9 mouse cellular contexts compared by ENCODE assay signal in genomic region chr6:135445070-135445469, GRCm38 (mm10).
A peak's percentile ranks its signal among the peaks of the same experiment; 100 is the strongest.
DNase-seq lines count a peak whose midpoint lies in the region; ATAC-seq and TF ChIP-seq lines count a peak whose summit lies in the region.
"Had no signal": no experiment of that assay in that cellular context is flagged by ENCODE, and none has a peak within 500 bp of the region (broad histone marks: within the 10 kb centered on the region; RNA-seq: fewer than 3 reads in every experiment).

No protein-coding gene starts in this region.

- TF ChIP-seq CTCF in heart, postnatal 0 days (IDR thresholded peaks at IDR 0.05; ENCODE audit: low read depth): no peak

- H3K4me1 ChIP-seq in heart, postnatal 0 days (ENCODE audit: control insufficient read depth, insufficient read depth): no peaks in the 10 kb centered on the region
- peaks cover 12% of the 10 kb centered on the region for H3K4me1 ChIP-seq in embryonic facial prominence, embryonic 12.5 days
- peaks cover 15% of the 10 kb centered on the region for H3K4me1 ChIP-seq in hindbrain, embryonic 12.5 days
- peaks cover 17% of the 10 kb centered on the region for H3K4me1 ChIP-seq in midbrain, embryonic 12.5 days

- DNase-seq in heart, postnatal 0 days (ENCODE audit: low spot score): no peak
- no peak for DNase-seq in heart, adult 18-20 months
- DNase-seq in ovary, postnatal 10 days (ENCODE audit: low spot score): no peak
- DNase-seq in right cerebral cortex, postnatal 4 days: no peak
- DNase-seq in yolk sac, embryonic 10.5 days (ENCODE audit: low spot score): no peak

- H3K9me3 ChIP-seq in heart, postnatal 0 days (replicated peaks; ENCODE audit: control insufficient read depth, low read length): no peaks in the 10 kb centered on the region
- H3K9me3 ChIP-seq in embryonic facial prominence, embryonic 12.5 days: no peaks in the 10 kb centered on the region
- H3K9me3 ChIP-seq in hindbrain, embryonic 12.5 days (replicated peaks): no peaks in the 10 kb centered on the region
- no peaks in the 10 kb centered on the region for H3K9me3 ChIP-seq in midbrain, embryonic 12.5 days

- H3K4me3 ChIP-seq in heart, postnatal 0 days (ENCODE audit: low read depth, low read length): no peak overlapping the region
- H3K4me3 ChIP-seq in embryonic facial prominence, embryonic 12.5 days: no peak overlapping the region
- H3K4me3 ChIP-seq in hindbrain, embryonic 12.5 days: 0 out of 2 replicates have a peak overlapping the region, but pooled peaks have one; percentile 6
- H3K4me3 ChIP-seq in midbrain, embryonic 12.5 days: no peak overlapping the region

- 44% methylated on average over 8 of the region's 8 CpGs for WGBS in heart, postnatal 0 days
- 36% methylated on average over 8 of the region's 8 CpGs for WGBS in embryonic facial prominence, embryonic 12.5 days
- 36% methylated on average over 8 of the region's 8 CpGs for WGBS in hindbrain, embryonic 12.5 days
- 26% methylated on average over 8 of the region's 8 CpGs for WGBS in midbrain, embryonic 12.5 days

- H3K9ac ChIP-seq in heart, postnatal 0 days (replicated peaks; ENCODE audit: low read depth, low read length): no peak overlapping the region
- H3K9ac ChIP-seq in embryonic facial prominence, embryonic 12.5 days: no peak overlapping the region
- 0 out of 2 replicates have a peak overlapping the region, but pooled peaks have one; percentile 47 for H3K9ac ChIP-seq in hindbrain, embryonic 12.5 days
- no peak overlapping the region for H3K9ac ChIP-seq in midbrain, embryonic 12.5 days (replicated peaks)

- no peaks in the 10 kb centered on the region for H3K36me3 ChIP-seq in heart, postnatal 0 days (replicated peaks; ENCODE audit: control insufficient read depth, insufficient read depth, low read length)
- H3K36me3 ChIP-seq in embryonic facial prominence, embryonic 12.5 days: no peaks in the 10 kb centered on the region
- H3K36me3 ChIP-seq in hindbrain, embryonic 12.5 days: no peaks in the 10 kb centered on the region
- no peaks in the 10 kb centered on the region for H3K36me3 ChIP-seq in midbrain, embryonic 12.5 days

- ATAC-seq in heart, postnatal 0 days (ENCODE audit: insufficient read depth, low read depth): no peak
- ATAC-seq in embryonic facial prominence, embryonic 12.5 days (ENCODE audit: insufficient number of reproducible peaks, insufficient read depth, low FRiP score, low TSS enrichment): no peak
- ATAC-seq in hindbrain, embryonic 12.5 days (ENCODE audit: low FRiP score): 0 out of 2 replicates have a peak, but pooled peaks have one; percentile 18
- ATAC-seq in midbrain, embryonic 12.5 days (ENCODE audit: low FRiP score, low read depth): 0 out of 2 replicates have a peak, but pooled peaks have one; percentile 14

- 0 out of 2 replicates have a peak, but pooled peaks cover 4% of the 10 kb centered on the region for H3K27me3 ChIP-seq in heart, postnatal 0 days (ENCODE audit: control insufficient read depth, insufficient read depth, low read length)
- H3K27me3 ChIP-seq in embryonic facial prominence, embryonic 12.5 days: 0 out of 2 replicates have a peak, but pooled peaks cover 7% of the 10 kb centered on the region
- H3K27me3 ChIP-seq in hindbrain, embryonic 12.5 days: 0 out of 2 replicates have a peak, but pooled peaks cover 2% of the 10 kb centered on the region
- peaks cover 3% of the 10 kb centered on the region; the same call in 1 of the 2 replicates for H3K27me3 ChIP-seq in midbrain, embryonic 12.5 days

- H3K4me2 ChIP-seq in heart, postnatal 0 days (ENCODE audit: low read depth, low read length): peak overlapping the region; percentile 33
- peak overlapping the region; percentile 26 for H3K4me2 ChIP-seq in embryonic facial prominence, embryonic 12.5 days (replicated peaks)
- peak overlapping the region; percentile 43 for H3K4me2 ChIP-seq in hindbrain, embryonic 12.5 days (replicated peaks)
- peak overlapping the region; percentile 40 for H3K4me2 ChIP-seq in midbrain, embryonic 12.5 days (replicated peaks)

- no peak for TF ChIP-seq EP300 in heart, postnatal 0 days (IDR thresholded peaks at IDR 0.05; ENCODE audit: low read depth)

- H3K27ac ChIP-seq in heart, postnatal 0 days (ENCODE audit: low read depth): no peak overlapping the region
- H3K27ac ChIP-seq in embryonic facial prominence, embryonic 12.5 days: no peak overlapping the region
- peak overlapping the region; percentile 52; the same call in 1 of the 2 replicates for H3K27ac ChIP-seq in hindbrain, embryonic 12.5 days
- no peak overlapping the region for H3K27ac ChIP-seq in midbrain, embryonic 12.5 days (replicated peaks)
- H3K27ac ChIP-seq: macrophage had no signal

Comparison
In these comparisons a context has a peak if more than half of its experiments do, and no peak if none do; other contexts are left out.
1. ATAC-seq: peak in hindbrain, embryonic 12.5 days (single experiment) and midbrain, embryonic 12.5 days (single experiment); none in heart, postnatal 0 days (single experiment) and embryonic facial prominence, embryonic 12.5 days (single experiment).
2. Peak in every context shown above with its lines, with median percentiles within 50 percentile points of each other: H3K4me2 ChIP-seq.